Mouse (Mus musculus) testis, adult 2 months (tissue): ENCODE results near the gene Elmo1.

ENCODE experiments used
- CTCF ChIP-seq: fragments of 200-500 bp; IDR thresholded peaks from 2 replicates; pipeline ENCODE4 v1.5.1; 2012; ENCODE audit warnings: low read depth, mild to moderate bottlenecking, inconsistent platforms, low read length, moderate library complexity; ENCODE audit not compliant: control insufficient read depth, insufficient read depth, insufficient replicate concordance
- POLR2A ChIP-seq: fragments of 200-500 bp; IDR thresholded peaks from 2 replicates; pipeline ENCODE4 v1.6.1; 2012; ENCODE audit warnings: low read depth, mild to moderate bottlenecking, inconsistent platforms, low read length, moderate library complexity; ENCODE audit not compliant: control insufficient read depth

- TF ChIP-seq CTCF, result no peak
- no peak for TF ChIP-seq POLR2A
These were observed 17.6 kb downstream of the Elmo1 start for GRCm38 (mm10) chr13:20107953-20108498.
